Mouse (Mus musculus): ENCODE measurements around the gene Cfb. TPM values are rescaled to one million over a fixed set of nuclear protein-coding genes. Genes with fewer than 3 reads are reported as not detected.
"Not testable (repeated sequence)": the region's sequence is repeated elsewhere in the genome, so short reads cannot be mapped to it uniquely, and the experiment has no call there.

Cfb gene
- polyA plus RNA-seq, 1 experiment: 23.8 TPM

DNA sequence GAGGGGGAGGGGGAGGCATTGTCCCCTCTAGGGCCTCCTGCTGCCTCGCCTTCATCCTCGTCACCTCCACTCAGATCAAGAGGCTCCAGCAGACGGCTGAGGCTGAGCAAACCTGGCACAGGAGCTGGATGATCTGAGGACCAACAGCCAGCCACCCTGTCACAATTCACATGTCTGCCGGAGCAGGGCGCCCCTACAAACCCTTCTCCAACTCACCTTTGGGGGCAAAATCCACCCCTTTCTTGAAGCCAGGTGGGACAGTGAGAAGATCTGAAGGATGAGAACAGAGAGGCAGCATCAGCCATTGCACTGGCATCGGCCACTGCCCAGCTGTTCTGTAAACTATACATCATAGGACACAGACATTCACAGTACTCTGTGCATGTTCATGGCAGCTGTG is 15.1 kb downstream of the Cfb start:
- WGBS: 88% methylated on average over 6 of the region's 6 CpGs
- DNase-seq: no peak
- TF ChIP-seq POLR2A (IDR thresholded peaks at IDR 0.05; ENCODE audit: borderline replicate concordance, extremely low read depth, low read depth, low read length) (no peak), CTCF (IDR thresholded peaks at IDR 0.05; ENCODE audit: insufficient read depth, low read length) (no peak)
- 0 out of 2 replicates have a peak, but pooled peaks cover 3% of the 10 kb centered on the region for H3K4me1 ChIP-seq (ENCODE audit: control insufficient read depth, insufficient read depth, low read length)
- H3K4me3 ChIP-seq (replicated peaks; ENCODE audit: extremely low read depth, low read depth, low read length): no peak overlapping the region

DNA sequence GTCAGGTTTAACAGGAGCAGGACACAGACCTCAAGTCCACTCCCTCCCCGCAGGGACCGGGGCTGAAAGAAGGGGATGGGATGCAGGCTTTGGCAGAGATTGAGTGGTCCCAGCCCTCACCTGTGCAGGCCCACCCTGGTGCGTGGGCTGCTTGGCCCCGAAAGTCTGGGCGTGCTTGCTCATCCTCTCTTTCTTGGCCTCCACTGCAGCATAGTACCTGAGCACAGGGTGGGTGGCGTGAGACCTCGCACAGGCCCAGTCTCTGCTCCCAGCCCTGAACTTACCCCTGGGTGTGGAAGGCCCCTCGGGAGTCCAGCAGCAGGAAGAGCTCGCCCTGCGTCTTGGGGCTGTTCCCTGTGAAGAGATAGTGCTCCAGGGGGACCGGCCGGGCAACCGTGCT is 17.4 kb downstream of the Cfb start:
- Histone ChIP-seq H3K4me1 (ENCODE audit: control insufficient read depth, insufficient read depth, low read length) (0 out of 2 replicates have a peak, but pooled peaks cover 3% of the 10 kb centered on the region), H3K4me3 (replicated peaks; ENCODE audit: extremely low read depth, low read depth, low read length) (no peak overlapping the region)
- WGBS: 94% methylated on average over 13 of the region's 13 CpGs
- DNase-seq: no peak
- no peak for TF ChIP-seq POLR2A (IDR thresholded peaks at IDR 0.05; ENCODE audit: borderline replicate concordance, extremely low read depth, low read depth, low read length)

DNA sequence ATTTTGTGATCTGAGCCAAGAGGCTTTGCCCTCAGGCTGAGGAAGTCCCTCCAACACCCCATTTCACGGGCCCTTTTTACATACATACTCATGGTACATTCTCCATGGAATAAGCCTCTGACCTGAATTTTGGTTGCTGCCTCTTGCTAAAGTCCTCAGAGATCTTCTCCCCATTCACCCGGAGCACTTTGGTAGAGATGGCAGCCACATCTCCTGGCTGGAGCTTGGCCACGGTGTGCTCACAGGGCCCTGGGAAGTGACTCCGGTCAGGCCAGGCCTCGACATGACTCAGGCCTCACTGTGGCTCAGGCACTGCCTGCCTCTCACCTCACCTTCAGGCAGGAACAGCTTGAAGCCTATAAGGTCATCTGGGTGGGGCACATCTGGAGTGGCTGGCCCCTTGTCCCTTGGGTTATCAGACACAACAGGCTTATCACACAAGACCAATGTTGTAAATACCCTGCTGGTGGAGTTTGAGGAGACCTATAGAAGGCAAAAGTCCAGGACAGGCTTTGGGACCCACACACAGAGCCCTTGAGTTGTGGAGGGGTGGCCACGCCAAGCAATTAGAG is 21.5 kb downstream of the Cfb start:
- TF ChIP-seq POLR2A (IDR thresholded peaks at IDR 0.05; ENCODE audit: borderline replicate concordance, extremely low read depth, low read depth, low read length): no peak
- no peak for TF ChIP-seq CTCF (IDR thresholded peaks at IDR 0.05; ENCODE audit: insufficient read depth, low read length)
- H3K4me3 ChIP-seq (replicated peaks; ENCODE audit: extremely low read depth, low read depth, low read length): no peak overlapping the region
- H3K4me1 ChIP-seq (ENCODE audit: control insufficient read depth, insufficient read depth, low read length): peaks cover 8% of the 10 kb centered on the region
- 78% methylated on average over 6 of the region's 6 CpGs for WGBS
- DNase-seq: no peak

DNA sequence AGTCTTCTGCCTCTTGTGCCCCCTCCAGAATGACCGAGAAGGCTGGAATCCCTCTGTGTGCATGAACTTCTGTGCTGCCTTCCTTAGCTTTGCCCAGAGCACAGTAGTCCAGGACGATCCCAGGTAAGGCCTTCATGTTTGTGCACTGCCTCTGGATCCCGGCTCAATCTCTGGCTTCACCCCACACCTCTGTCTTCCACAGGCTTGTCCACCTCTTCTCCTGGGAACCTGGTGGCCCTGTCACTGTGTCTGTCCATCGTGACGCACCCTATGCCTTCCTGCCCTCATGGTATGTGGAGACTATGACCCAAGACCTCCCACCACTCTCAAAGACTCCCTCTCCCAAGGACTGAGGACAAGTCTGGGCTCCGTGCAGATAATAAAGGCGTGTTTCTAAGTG is 23.5 kb downstream of the Cfb start:
- WGBS: 86% methylated on average over 7 of the region's 7 CpGs
- H3K4me1 ChIP-seq (ENCODE audit: control insufficient read depth, insufficient read depth, low read length): peaks cover 11% of the 10 kb centered on the region
- TF ChIP-seq POLR2A (IDR thresholded peaks at IDR 0.05; ENCODE audit: borderline replicate concordance, extremely low read depth, low read depth, low read length): no peak
- TF ChIP-seq CTCF (IDR thresholded peaks at IDR 0.05; ENCODE audit: insufficient read depth, low read length): no peak
- DNase-seq: no peak
- no peak overlapping the region for H3K4me3 ChIP-seq (replicated peaks; ENCODE audit: extremely low read depth, low read depth, low read length)

DNA sequence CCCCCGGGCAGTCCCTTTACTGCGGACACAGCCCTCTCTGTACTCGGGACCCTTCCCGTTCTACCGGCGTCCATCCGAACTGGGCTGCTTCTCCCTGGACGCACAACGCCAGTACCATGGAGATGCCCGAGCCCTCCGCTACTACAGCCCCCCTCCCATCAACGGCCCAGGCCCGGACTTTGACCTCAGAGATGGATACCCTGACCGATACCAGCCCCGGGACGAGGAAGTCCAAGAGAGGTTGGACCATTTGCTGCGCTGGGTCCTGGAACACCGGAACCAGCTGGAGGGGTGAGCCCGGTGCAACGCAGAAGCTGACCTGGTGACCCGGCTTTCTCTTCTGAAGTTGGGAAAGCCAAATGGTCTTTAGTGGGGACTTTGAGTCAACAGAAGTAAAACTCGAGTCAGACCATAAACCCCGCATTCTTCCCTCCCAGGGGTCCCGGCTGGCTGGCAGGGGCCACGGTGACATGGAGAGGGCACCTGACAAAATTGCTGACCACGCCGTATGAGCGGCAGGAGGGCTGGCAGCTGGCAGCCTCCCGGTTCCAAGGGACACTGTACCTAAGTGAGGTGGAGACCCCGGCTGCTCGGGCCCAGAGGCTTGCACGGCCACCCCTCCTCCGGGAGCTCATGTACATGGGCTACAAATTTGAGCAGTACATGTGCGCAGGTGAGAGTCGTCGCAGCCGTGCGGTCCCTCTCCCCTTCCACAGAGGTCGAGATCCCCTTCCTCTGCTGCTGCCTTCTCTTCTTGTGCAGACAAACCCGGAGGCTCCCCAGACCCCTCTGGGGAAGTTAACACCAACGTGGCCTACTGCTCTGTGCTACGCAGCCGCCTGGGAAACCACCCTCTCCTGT is 24.6 kb downstream of the Cfb start:
- Histone ChIP-seq H3K4me1 (ENCODE audit: control insufficient read depth, insufficient read depth, low read length) (peaks cover 11% of the 10 kb centered on the region), H3K4me3 (replicated peaks; ENCODE audit: extremely low read depth, low read depth, low read length) (peak overlapping the region; percentile 92)
- no peak for TF ChIP-seq CTCF (IDR thresholded peaks at IDR 0.05; ENCODE audit: insufficient read depth, low read length)
- no peak for TF ChIP-seq POLR2A (IDR thresholded peaks at IDR 0.05; ENCODE audit: borderline replicate concordance, extremely low read depth, low read depth, low read length)
- 37% methylated on average over 43 of the region's 43 CpGs for WGBS
- no peak for DNase-seq

DNA sequence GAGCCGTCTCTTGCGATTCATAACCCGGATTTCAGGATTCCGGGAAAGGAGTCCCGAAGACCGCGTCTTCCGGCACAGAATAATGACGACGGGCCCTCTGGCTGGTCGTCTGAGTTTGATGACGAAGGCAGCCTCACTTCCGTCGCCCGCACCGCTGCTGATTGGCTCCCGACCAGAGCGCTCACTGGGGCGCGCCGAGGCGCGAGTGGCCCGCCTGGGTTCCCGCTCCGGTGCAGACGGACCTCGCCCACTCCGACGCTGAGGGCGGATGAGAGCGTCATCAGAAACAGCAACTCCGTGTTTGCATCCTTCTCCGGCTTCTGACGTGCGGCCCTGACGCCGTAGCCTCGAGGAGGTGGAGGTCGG is 25.5 kb downstream of the Cfb start, which contains the start of the genes Stk19 and Dxo:
Gene Stk19 (minus strand): TSS at position 90 of the 366 bp plus-strand sequence.
Gene Dxo (plus strand): TSS at position 164 of the 366 bp plus-strand sequence.
- Histone ChIP-seq H3K4me3 (replicated peaks; ENCODE audit: extremely low read depth, low read depth, low read length) (peak within 1 kb of the TSS; percentile 92), H3K4me1 (ENCODE audit: control insufficient read depth, insufficient read depth, low read length) (peaks cover 11% of the 10 kb centered on the region)
- peak; percentile 97 for DNase-seq
- peak; percentile 88 for TF ChIP-seq POLR2A (IDR thresholded peaks at IDR 0.05; ENCODE audit: borderline replicate concordance, extremely low read depth, low read depth, low read length)
- no peak for TF ChIP-seq CTCF (IDR thresholded peaks at IDR 0.05; ENCODE audit: insufficient read depth, low read length)
- WGBS: under 1% methylated on average over 40 of the region's 40 CpGs

DNA sequence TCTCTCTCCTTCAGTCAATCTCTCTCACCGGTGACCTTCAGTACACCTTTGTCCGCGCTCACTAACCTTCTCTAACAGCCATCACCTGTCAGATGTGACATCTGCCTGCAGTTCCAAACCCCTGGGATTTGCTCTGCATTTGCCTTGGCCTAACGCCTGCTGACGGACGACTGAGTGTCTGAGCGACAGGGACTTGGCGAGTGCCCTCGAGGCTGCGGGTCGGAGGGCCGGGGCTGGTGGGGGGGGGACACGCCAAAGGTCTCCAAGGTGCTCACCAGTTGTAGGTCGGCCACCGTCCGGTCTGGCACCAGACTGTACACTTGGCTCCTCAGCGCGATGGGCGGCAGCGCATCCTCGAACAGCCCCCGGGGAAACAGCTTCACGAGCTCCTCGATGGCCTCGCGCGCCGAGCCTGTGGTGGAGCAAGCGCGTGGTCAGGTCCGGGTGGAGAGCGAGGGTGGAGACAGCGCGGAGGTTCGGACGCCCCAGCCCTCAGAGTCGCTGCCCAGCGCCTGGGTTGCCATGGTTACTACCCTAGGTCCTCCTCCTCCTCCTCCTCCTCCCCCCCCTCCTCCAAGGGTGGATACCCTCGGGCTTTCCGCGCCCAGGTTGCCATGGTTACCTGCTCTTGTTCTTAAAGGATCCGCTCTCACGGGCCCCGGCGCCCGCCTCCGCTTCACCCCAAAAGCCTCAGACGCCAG is 26.0 kb downstream of the Cfb start:
- peaks cover 11% of the 10 kb centered on the region for H3K4me1 ChIP-seq (ENCODE audit: control insufficient read depth, insufficient read depth, low read length)
- DNase-seq: no peak
- WGBS: 4% methylated on average over 48 of the region's 48 CpGs
- peak overlapping the region; percentile 83 for H3K4me3 ChIP-seq (replicated peaks; ENCODE audit: extremely low read depth, low read depth, low read length)
- TF ChIP-seq CTCF (IDR thresholded peaks at IDR 0.05; ENCODE audit: insufficient read depth, low read length) (no peak), POLR2A (IDR thresholded peaks at IDR 0.05; ENCODE audit: borderline replicate concordance, extremely low read depth, low read depth, low read length) (no peak)

DNA sequence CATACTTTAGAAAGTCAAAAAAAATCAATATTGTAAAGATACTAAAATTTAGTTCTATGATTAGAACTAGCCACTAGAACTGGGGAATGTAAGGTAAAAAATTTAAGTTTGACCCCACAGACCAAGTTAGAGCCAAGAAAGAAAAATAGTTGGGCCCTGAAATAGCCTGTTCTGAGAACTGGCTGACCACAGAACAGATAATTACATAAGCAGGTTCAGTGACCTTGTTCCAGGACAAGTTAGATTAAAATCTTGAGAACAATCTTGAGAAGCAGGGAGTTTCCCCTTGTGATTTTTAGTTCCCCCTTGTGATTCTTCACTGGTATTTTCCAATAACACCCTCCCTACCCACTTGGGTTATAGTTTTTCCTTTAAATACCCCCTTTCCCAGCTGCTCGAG is 31.5 kb downstream of the Cfb start:
- not testable (repeated sequence) for DNase-seq; H3K4me1 ChIP-seq (ENCODE audit: control insufficient read depth, insufficient read depth, low read length); H3K4me3 ChIP-seq (replicated peaks; ENCODE audit: extremely low read depth, low read depth, low read length)
- WGBS: 97% methylated on average over 1 of the region's 1 CpGs

DNA sequence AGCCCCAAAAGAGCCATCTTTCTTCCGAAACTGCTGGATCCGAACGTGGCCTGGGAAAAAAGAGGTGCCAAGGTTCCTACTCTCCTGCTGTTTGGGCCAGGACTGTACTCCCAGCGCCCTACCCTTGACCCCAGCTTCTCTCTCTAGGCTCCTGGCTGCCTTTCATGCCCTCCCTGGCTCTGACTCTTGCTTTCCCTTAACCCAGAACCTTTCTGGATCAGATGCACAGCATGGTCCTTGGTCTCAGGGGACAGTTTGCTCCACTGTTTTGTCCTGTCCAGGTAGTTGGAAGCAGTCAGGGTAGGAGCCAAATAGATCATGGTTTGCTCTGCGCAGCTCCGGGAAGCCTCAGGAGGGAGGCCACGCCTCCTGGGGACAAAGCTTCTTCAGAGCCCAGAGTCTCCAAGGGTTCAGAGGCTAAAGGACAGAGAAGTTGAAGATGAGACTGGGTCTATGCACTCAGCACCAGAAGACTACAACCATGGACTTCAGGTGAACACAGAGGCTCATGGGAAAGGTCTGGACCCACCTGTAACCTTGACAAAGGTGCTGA is 47.4 kb downstream of the Cfb start:
- TF ChIP-seq CTCF (IDR thresholded peaks at IDR 0.05; ENCODE audit: insufficient read depth, low read length) (no peak), POLR2A (IDR thresholded peaks at IDR 0.05; ENCODE audit: borderline replicate concordance, extremely low read depth, low read depth, low read length) (no peak)
- no peak for DNase-seq
- WGBS: 73% methylated on average over 7 of the region's 7 CpGs
- Histone ChIP-seq H3K4me3 (replicated peaks; ENCODE audit: extremely low read depth, low read depth, low read length) (no peak overlapping the region), H3K4me1 (ENCODE audit: control insufficient read depth, insufficient read depth, low read length) (no peaks in the 10 kb centered on the region)

Data from lung, adult 2 months (tissue).